Mouse (Mus musculus): Measurements from ENCODE around the gene Slc22a23.
A peak's percentile ranks its signal among the peaks of the same experiment; 100 is the strongest.

The Slc22a23 gene

DNA sequence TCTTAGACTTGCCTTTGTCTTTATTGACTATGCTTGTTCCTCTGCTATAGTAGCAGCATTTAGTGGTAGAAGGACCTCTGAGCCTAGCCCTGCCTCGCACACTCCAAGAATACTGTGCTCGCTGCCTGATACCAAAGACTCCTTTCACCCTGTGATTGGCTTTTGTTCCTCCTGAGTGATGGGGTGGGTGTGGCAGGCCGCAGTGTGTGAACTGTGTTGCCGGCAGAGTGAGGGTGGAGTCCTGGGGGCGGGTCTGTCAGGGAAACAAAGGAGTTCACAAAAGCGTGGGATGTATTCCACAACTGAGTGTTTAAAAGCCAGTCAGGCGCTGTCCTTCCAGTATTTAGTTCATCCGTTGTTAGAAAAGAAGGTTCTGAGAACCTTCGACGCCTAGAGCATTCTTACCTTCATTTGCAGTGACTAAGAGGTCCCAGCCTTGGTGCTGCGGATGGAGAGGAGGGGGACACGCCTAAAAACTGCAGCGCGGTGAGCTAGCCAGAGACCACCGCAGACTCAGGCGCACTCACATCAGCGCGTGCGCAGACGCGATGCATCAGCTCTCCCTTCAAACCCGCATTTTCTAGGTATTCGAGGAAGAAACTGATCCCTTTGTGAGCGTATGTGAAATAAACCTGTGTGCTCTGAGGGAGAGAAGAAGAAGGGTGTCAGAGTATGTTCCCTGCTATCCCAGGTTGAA lies 213.8 kb downstream of the Slc22a23 start:
- DNase-seq, result peak; percentile 67 to 79

DNA sequence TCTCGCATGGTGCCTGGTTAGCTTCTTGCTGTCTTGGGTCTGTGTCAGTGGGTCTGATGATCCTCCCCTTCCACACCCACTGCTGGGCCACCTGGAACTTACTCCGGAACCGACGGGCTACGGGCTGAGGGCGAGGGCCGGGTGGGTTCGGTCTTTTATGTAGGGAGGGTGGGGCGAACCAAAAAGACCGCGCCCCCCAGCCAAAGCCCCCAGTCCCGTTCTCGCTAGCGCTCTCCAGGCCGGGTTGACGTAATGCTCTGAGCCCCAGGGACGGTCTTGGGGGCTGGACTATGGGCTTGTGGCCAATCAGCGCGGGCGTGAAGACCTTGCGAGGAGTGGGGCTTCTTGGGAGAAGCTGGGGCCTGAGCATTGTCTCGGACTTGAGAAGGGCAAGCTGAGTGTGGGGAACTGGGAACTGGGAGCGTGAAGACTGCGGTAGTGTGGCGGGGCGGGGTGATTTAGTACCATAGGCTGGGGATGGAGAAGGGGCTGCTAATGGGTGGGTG lies 214.7 kb downstream of the Slc22a23 start, which contains the start of gene Tubb2b:
TSS of gene Tubb2b (minus strand) at position 241 of the 506 bp plus-strand sequence.
- DNase-seq, result peak; percentile 64 to 78

DNA sequence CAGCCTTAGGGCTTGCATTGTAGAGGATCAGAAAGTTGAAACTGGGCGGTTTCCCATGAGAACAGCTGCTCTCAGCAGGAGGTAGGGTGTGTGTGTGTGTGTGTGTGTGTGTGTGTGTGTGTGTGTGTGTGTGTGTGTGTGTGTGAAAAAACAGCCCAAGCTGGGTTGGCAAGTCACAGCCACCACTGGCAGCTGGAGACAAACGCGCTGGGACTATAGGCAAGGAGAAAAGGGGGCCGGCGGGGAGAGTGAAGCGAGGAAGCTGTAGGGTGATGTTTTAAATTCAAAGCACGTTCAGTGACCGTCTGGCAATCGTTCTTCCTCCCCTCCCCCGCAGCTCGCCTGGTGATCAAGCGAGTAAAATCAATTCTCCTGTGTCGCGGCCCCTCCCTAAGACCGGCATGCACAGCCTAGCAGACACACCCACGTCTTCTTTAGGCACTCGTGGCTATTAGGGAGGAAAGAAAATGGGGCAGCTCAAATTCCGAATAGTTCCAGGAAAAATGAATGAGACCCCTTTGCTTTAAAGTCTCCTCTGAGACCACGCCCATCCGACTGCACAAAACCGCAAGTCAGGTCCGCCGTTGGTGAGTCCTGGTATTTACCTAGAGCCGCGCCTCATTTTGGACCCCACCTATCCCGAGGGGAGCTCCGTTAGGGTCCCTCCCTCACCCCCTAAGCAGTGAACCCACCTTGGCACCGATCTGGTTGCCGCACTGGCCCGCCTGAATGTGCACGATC lies 215.3 kb downstream of the Slc22a23 start:
- DNase-seq, result peak; percentile 35 to 53
